Mouse (Mus musculus) C2C12 (cell line): ENCODE results near the gene Btbd2. TPM values are rescaled to one million over a fixed set of nuclear protein-coding genes. Genes with fewer than 3 reads are reported as not detected.

Experiments
- H3K27me3 ChIP-seq: one replicate; pipeline ENCODE4 v1.6.1; 2011; ENCODE audit not compliant: control insufficient read depth, insufficient read depth, insufficient read length
- H3K36me3 ChIP-seq: one replicate; pipeline ENCODE4 v1.6.1; 2011; ENCODE audit not compliant: control insufficient read depth, insufficient read depth
- H3K4me3 ChIP-seq: one replicate; pipeline ENCODE4 v1.5.1; 2011; ENCODE audit warnings: mild to moderate bottlenecking, control low read depth; ENCODE audit not compliant: poor library complexity, insufficient read depth, severe bottlenecking
- H3K79me2 ChIP-seq: one replicate; pipeline ENCODE4 v1.6.1; 2011; ENCODE audit not compliant: control insufficient read depth, insufficient read depth
- H3K79me3 ChIP-seq: one replicate; pipeline ENCODE4 v1.6.1; 2011; ENCODE audit warnings: low read depth, control low read depth
- H3ac ChIP-seq: one replicate; pipeline ENCODE3; 2011; ENCODE audit warnings: low read depth; ENCODE audit not compliant: control insufficient read depth, insufficient read length
- CEBPB ChIP-seq: IDR thresholded peaks from one replicate; pipeline ENCODE4 v1.6.1; 2011; ENCODE audit warnings: low read depth, mild to moderate bottlenecking, control low read depth, moderate library complexity
- CTCF ChIP-seq: IDR thresholded peaks from one replicate; pipeline ENCODE4 v1.5.1; 2011; ENCODE audit not compliant: control insufficient read depth, insufficient read depth, insufficient read length
- FOSL1 ChIP-seq: IDR thresholded peaks from one replicate; pipeline ENCODE4 v1.8.0; 2011; ENCODE audit warnings: mild to moderate bottlenecking, low read length; ENCODE audit not compliant: poor library complexity, insufficient read depth, severe bottlenecking
- MAX ChIP-seq: IDR thresholded peaks from one replicate; pipeline ENCODE4 v1.6.1; 2011; ENCODE audit warnings: mild to moderate bottlenecking, control low read depth
- MYOD1 ChIP-seq: IDR thresholded peaks from one replicate; pipeline ENCODE4 v1.6.1; 2011; ENCODE audit warnings: low read depth; ENCODE audit not compliant: control insufficient read depth, insufficient read length
- MYOG ChIP-seq: IDR thresholded peaks from one replicate; pipeline ENCODE4 v1.6.1; 2011; ENCODE audit not compliant: control insufficient read depth, insufficient read length; ENCODE audit errors: extremely low read depth
- USF1 ChIP-seq: IDR thresholded peaks from one replicate; pipeline ENCODE4 v1.6.1; 2011; ENCODE audit warnings: low read depth, mild to moderate bottlenecking, control low read depth, moderate library complexity
- polyA plus RNA-seq: library from polyadenylated mRNA; unstranded; fragments of >200 nt; fragmentation: generic; extraction: Trizol; gene quantifications from one replicate; pipeline ENCODE4 v1.2.1, GENCODE M21; 2012; ENCODE audit warnings: missing spikeins

Gene Btbd2
- polyA plus RNA-seq, 1 experiment, result 53.8 TPM

- Histone ChIP-seq H3ac (no peak overlapping the region), H3K79me2 (peaks cover 7% of the 10 kb centered on the region), H3K79me3 (no peaks in the 10 kb centered on the region), H3K4me3 (no peak overlapping the region), H3K27me3 (no peaks in the 10 kb centered on the region), H3K36me3 (peaks cover 32% of the 10 kb centered on the region)
- TF ChIP-seq MYOG (no peak), MAX (no peak), CTCF (no peak), USF1 (no peak), MYOD1 (no peak), FOSL1 (no peak)
Observed at GRCm38 (mm10) chr10:80693401-80694045, 36.7 kb upstream of the Btbd2 start.

DNA sequence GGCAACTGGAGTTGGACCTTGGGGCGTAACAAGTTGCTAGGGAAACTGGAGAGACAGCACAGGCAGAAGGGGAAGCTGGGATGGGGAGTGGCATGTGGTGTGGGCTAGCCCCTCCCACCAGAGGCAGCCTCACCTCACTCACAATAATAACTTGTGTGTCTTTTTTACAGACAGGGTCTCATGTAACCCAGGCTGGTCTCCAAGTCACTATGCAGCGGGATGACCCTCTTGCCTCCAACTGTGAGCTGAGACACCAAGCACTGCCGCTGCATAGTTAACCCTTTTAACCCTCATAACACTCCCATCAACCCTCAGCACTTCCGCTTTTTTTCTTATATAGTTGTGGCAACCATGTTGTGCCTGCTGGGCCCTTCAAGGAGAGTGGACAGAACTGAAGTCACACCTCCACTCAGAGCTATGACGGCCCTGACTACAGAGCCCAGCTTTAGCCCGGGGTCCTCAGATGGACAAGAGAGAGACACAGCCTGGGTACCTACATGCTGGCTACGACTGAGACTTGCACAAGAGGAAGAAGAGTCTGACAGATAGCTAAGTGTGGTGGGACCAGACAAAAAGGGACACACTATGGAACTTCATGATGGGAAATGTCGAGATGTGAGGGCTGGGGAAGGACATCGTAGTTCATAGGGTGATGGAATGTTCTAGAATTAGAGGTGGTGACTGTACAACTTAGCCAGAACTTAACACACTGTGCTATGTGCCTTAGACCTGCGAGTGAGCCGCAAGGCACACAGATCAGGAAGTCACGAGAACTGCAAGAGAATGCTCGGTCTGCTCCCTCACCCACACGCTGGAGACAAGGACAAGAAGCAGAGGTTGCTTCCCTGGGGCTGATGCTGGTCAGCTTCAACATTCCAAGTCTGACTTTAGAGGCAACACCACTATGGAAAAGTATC lies 35.6 kb upstream of the Btbd2 start:
- peaks cover 38% of the 10 kb centered on the region for H3K36me3 ChIP-seq
- no peak overlapping the region for H3ac ChIP-seq
- H3K27me3 ChIP-seq, result no peaks in the 10 kb centered on the region
- H3K79me3 ChIP-seq, result no peaks in the 10 kb centered on the region
- TF ChIP-seq CTCF, result no peak
- no peak for TF ChIP-seq MAX
- TF ChIP-seq CEBPB, result no peak
- no peak overlapping the region for H3K4me3 ChIP-seq
- H3K79me2 ChIP-seq, result no peaks in the 10 kb centered on the region

GRCm38 (mm10) chr10:80687850-80688249 lies 31.0 kb upstream of the Btbd2 start:
- H3K4me3 ChIP-seq, result no peak overlapping the region

GRCm38 (mm10) chr10:80686617-80687016 lies 29.7 kb upstream of the Btbd2 start:
- no peak overlapping the region for H3ac ChIP-seq
- peaks cover 58% of the 10 kb centered on the region for H3K36me3 ChIP-seq
- no peak overlapping the region for H3K4me3 ChIP-seq
- no peaks in the 10 kb centered on the region for H3K79me3 ChIP-seq
- no peaks in the 10 kb centered on the region for H3K79me2 ChIP-seq
- no peaks in the 10 kb centered on the region for H3K27me3 ChIP-seq
- no peak for TF ChIP-seq CTCF
- no peak for TF ChIP-seq FOSL1
- TF ChIP-seq MYOD1, result no peak
- TF ChIP-seq MYOG, result no peak
- no peak for TF ChIP-seq CEBPB
- TF ChIP-seq MAX, result no peak
- TF ChIP-seq USF1, result no peak

More at GRCm38 (mm10) chr10:80687850-80688249, 31.0 kb upstream of the Btbd2 start:
- Histone ChIP-seq H3K79me3 (no peaks in the 10 kb centered on the region), H3K27me3 (no peaks in the 10 kb centered on the region), H3K36me3 (peaks cover 58% of the 10 kb centered on the region), H3ac (no peak overlapping the region), H3K79me2 (no peaks in the 10 kb centered on the region)
- TF ChIP-seq CTCF, result peak; percentile 36
- TF ChIP-seq CEBPB, result no peak
- TF ChIP-seq FOSL1, result no peak
- TF ChIP-seq MAX, result no peak
- TF ChIP-seq MYOD1, result no peak
- TF ChIP-seq USF1, result no peak
- TF ChIP-seq MYOG, result no peak

DNA sequence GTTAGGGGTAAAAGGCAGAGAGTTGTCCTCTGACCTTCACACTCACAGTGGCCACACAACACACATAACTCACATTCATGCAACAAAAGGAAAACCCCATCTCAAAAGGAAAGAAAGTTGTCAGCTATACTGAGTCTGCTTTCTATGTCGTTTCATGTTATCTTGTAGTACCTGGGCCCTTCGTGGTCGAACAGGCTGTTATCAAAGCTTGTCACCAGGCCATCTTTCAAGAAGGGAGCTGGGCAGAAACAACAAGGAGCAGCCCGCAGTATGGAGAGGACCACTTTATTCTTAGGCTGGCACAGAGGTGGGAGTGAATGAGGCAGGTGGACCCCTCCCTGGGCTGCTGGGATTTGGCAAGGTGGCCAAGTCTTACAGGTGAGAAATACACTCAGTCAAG lies 28.1 kb upstream of the Btbd2 start:
- H3K36me3 ChIP-seq, result peaks cover 47% of the 10 kb centered on the region
- H3K27me3 ChIP-seq, result no peaks in the 10 kb centered on the region
- TF ChIP-seq MAX (no peak), CEBPB (no peak), MYOG (no peak), MYOD1 (no peak), FOSL1 (no peak), CTCF (no peak), USF1 (no peak)

GRCm38 (mm10) chr10:80684214-80684613 lies 27.3 kb upstream of the Btbd2 start:
- H3ac ChIP-seq, result no peak overlapping the region
- H3K27me3 ChIP-seq, result no peaks in the 10 kb centered on the region
- no peaks in the 10 kb centered on the region for H3K79me3 ChIP-seq
- H3K79me2 ChIP-seq, result no peaks in the 10 kb centered on the region
- H3K36me3 ChIP-seq, result peaks cover 39% of the 10 kb centered on the region
- TF ChIP-seq USF1, result no peak
- TF ChIP-seq CEBPB, result no peak
- peak; percentile 62 for TF ChIP-seq CTCF
- no peak for TF ChIP-seq FOSL1
- no peak overlapping the region for H3K4me3 ChIP-seq

More for the DNA sequence above, 28.1 kb upstream of the Btbd2 start:
- Histone ChIP-seq H3K79me2 (no peaks in the 10 kb centered on the region), H3ac (no peak overlapping the region), H3K79me3 (no peaks in the 10 kb centered on the region), H3K4me3 (no peak overlapping the region)
